Mouse (Mus musculus) bone marrow macrophage, adult 2 months (primary cell): ENCODE results near the gene Snrpb.

Source experiments
- CTCF ChIP-seq: IDR thresholded peaks from 2 replicates; pipeline ENCODE4 v1.5.1; 2012; ENCODE audit warnings: low read depth, mild to moderate bottlenecking, low read length, moderate library complexity
- POLR2A ChIP-seq: IDR thresholded peaks from 2 replicates; pipeline ENCODE4 v1.6.1; 2012; ENCODE audit warnings: mild to moderate bottlenecking, low read depth, low read length, borderline replicate concordance

GRCm38 (mm10) chr2:130146089-130146668, 33.0 kb downstream of the Snrpb start:
- TF ChIP-seq CTCF = no peak
- TF ChIP-seq POLR2A = no peak
